Mouse (Mus musculus) urinary bladder, postnatal 14 days (tissue): Measurements from ENCODE around the gene Hsd17b1.
A peak's percentile ranks its signal among the peaks of the same experiment; 100 is the strongest.

Experiments
- DNase-seq: peaks from one replicate; pipeline ENCODE4 v3.0.0; 2021; ENCODE audit warnings: low spot score

Hsd17b1 gene

DNA sequence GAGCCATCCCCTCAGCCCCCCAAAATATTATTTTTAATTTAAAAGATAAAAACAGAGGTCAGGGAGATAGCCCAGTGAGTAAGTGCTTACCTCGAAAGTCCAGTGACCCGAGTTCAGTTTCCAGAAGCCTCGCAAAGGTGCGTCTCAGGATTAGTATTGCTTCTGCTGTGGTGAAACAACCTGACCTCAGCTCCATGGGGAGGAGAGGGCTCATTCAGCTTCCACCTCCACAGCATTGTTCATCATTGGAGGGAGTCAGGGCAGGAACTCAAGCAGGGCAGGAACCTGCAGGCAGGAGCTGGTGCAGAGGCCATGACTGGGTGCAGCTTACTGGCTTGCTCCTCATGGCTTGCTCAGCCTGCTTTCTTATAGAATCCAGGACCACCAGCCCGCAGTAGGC, 17.2 kb upstream of the Hsd17b1 start:
- DNase-seq: no peak

- peak; percentile 64 for DNase-seq
Observed at GRCm38 (mm10) chr11:101062165-101062884, 15.9 kb upstream of the Hsd17b1 start.

DNA sequence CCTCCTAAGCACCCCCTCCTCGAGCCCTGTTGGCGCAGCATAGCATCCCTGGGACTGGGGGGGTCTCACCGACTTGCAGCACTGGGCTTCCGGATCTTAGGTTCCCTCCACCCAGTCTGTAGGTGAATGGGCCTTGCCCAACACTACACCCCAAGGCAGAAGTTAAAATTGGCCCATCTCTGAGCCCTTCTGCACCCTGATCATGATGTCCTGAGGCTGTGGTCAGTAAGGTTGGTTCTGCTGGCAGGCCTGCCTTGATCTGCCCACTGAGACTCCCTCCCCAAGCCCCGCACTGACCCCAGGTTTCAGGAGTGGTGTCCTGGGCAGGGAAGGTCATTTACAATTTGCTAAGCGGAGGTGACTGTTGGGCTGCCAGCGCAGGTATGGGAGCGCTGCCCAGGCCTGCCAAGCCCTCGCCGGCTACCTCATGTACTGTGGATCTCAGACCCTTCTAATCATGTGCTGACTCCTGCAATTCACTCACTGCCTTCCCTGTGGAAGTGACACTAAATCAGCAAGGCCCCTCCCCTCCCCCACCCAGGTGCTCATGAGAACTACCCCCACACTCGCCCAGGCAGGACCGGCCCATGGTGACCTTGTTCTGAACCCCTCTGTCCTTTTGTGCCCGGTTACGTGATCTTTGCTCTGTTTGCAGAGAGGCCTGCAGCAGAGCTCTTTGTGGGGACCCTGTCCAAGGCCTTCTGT, 15.1 kb upstream of the Hsd17b1 start:
- no peak for DNase-seq

- peak; percentile 73 for DNase-seq
Observed at GRCm38 (mm10) chr11:101063676-101064327, 14.4 kb upstream of the Hsd17b1 start.

GRCm38 (mm10) chr11:101064462-101064861, 13.7 kb upstream of the Hsd17b1 start:
- DNase-seq: no peak

DNA sequence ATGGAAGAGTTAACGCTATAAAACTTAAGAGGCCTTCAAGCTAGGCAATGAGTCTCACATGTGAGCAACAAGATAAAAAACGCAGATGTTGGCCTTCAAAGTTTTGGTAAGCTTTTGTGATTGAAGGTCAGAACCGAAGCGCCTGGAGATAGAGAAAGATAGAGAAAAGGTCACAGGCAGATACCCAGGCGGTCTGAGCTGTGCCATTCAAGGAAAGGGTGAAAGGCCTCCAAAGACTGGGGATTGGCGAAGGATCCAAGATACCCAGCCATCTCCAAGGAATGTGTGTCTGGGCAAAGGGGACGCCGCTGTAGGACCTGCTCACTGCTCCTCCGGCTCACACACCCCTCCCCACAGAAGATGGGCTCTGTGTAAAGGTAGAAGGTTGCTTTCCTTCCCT, 13.2 kb upstream of the Hsd17b1 start:
- no peak for DNase-seq

DNA sequence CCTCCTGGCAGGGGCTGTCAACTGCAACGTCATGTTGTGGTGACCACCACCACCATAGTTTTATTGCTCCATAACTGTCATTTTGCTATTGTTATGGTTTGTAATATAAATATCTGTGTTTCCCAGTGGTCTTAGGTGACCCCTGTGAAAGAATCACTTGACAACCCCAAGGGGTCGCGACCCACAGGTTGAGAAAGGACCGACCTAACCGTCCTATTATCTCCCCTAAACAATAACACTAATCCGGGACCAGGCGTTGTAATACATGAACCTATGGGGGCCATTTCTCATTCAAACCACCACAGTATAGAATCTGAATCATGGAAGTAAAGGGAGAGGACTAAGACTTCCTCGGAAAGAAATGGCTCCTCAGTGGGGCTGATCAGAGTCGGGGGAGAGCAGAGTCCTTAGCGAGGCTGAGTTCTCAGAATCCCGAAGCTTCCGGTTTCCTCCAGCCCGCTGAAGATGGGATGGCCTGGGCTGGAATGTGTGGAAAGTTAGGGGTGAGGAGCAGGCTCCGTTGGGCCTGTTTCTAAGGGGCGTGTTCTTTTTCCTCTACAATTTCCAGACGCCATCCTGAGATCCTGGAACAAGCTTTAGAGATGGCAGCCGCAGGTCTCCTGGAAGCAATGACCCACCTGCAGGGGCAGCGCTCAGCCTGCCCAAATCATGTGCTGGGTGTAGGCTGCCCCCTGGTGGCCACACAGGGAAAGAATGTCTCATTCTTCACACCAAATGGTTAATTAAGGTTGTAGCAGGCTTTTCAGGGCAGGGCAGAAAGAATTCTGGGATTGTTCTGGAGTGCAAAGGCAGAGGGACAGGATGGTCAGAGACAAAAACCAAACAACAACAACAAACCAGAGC, 11.4 kb upstream of the Hsd17b1 start:
- peak; percentile 86 for DNase-seq

DNA sequence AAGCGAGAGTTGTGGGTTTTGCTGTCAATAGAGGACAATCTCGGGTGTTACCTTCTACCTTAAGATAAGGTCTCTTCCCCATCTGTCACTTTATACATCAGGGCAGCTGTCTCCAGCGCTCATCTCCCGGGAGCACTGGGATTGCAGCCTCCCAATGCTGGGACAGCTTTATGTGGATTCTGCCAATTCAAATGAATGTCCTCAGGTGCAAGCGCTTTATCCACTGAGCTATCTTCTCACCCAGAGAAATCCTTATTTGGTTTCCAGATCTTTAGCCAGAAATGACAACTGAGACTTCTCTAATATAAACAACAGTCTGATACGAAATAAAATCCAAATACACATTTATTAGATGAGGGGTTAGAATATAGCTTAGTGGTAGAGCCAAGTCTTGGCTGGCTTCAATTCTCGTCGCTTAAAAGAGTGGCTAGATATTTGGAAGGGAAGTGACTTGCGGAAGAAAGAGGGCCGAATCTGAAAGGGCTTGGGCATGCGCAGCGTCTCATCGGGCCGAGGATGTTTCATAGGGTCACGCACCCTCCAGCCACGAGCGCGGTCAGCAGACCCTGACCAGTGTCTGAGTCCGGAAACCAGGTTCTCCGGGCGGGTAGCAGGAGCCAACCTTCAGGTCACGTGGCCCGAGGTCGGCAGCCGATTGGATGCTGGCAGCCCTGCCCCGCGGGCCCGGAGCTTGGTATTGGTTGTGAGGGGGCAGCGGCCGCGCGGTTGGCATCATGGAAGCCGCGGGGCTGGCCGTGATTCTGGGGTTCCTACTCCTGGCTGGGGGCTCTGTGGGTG, 8.6 kb upstream of the Hsd17b1 start, which contains the start of gene Naglu:
Gene Naglu, plus strand, starts transcription at position 622 of the 798 bp plus-strand sequence.
- peak; percentile 96 for DNase-seq

- no peak for DNase-seq
Observed at GRCm38 (mm10) chr11:101070189-101070527, 8.1 kb upstream of the Hsd17b1 start.

- no peak for DNase-seq
Observed at GRCm38 (mm10) chr11:101070987-101071386, 7.2 kb upstream of the Hsd17b1 start.

DNA sequence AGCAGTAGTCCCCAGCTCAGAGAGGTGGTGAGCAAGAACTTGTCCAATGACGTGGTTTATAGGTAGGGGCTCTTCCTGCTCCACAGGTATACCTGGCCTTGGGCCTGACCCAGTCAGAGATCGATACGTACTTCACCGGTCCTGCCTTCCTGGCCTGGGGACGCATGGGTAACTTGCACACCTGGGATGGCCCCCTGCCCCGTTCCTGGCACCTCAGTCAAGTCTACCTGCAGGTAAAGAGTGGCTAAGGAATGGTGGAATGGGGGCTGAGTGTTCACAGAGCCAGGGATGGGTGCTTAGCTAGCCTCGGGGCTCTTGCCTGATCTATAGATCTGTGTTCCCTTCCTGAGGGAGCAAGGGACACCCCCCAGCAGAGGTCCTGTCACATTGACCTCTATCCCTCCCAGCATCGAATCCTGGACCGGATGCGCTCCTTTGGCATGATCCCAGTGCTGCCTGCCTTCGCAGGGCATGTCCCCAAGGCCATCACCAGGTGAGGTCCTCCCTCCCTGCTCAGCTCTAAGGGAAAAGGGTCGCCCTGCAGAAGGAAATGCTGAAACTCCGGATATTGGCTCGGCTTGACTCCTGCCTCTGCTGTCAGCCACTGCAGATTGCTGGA, 6.3 kb upstream of the Hsd17b1 start:
- no peak for DNase-seq

- no peak for DNase-seq
Observed at GRCm38 (mm10) chr11:101079746-101080145, 1.5 kb downstream of the Hsd17b1 start.

GRCm38 (mm10) chr11:101080421-101080820, 2.2 kb downstream of the Hsd17b1 start:
- no peak for DNase-seq

GRCm38 (mm10) chr11:101081659-101082058, 3.4 kb downstream of the Hsd17b1 start:
- no peak for DNase-seq

DNA sequence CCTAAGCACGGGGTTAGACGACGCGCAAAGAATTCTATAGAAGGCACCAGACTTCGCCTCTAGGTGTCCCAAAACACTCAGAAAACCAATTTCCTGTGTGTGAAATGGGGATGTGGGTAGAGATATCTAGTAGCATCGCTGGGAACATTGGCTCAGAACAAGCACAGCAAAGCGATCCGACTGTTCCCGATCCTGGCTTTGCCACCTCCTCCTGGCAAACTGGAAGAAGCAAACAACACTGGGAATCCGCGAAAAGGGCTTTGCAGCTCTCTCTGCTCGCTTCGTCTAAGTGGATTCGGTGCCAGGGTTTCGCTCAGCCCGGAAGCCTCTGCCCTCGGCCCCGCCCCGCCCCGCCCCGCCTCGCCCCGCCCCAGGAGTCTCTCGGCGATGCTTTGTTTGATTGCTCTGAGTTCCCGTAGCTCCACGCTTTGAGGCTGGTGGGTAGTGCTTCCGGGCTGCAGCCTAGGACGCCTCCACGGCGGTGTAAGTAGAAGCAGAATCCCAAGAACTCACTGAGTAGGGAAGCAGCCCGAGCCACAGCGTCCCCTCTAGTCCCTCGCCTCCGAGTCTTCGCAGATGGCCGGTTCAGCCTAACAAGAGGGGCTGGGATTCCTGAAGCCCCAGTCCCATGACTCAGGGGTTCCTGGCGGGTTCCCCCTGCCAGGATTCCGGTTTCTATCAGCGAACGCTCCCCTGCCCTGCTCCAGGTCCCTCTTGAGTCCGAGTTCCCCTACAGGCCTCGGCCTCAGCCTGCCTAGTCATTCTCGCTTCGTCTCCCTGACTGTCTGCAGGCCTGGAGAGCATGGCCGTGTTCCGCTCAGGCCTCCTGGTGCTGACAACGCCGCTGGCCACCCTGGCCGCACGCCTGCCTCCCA, 4.2 kb downstream of the Hsd17b1 start, which contains the start of gene Coasy:
Gene Coasy, plus strand, starts transcription at position 358 of the 875 bp plus-strand sequence.
- DNase-seq: peak; percentile 84

- no peak for DNase-seq
Observed at GRCm38 (mm10) chr11:101083083-101083697, 5.0 kb downstream of the Hsd17b1 start.

GRCm38 (mm10) chr11:101084246-101084645, 6.0 kb downstream of the Hsd17b1 start:
- DNase-seq: no peak

DNA sequence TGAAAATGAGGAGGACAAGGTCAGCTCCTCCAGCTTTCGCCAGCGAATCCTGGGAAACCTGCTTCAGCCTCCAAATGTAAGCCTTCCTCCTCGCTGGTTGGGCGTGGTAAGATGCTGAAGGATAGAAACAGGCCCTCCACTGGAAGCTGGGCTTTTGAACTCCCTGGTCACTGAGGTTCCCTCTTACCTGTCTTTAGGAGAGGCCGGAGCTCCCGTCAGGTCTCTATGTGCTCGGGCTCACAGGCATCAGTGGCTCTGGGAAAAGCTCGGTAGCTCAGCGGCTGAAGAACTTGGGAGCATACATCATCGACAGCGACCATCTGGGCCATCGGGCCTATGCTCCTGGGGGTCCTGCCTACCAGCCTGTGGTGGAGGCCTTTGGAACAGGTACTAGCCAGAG, 6.6 kb downstream of the Hsd17b1 start:
- no peak for DNase-seq

DNA sequence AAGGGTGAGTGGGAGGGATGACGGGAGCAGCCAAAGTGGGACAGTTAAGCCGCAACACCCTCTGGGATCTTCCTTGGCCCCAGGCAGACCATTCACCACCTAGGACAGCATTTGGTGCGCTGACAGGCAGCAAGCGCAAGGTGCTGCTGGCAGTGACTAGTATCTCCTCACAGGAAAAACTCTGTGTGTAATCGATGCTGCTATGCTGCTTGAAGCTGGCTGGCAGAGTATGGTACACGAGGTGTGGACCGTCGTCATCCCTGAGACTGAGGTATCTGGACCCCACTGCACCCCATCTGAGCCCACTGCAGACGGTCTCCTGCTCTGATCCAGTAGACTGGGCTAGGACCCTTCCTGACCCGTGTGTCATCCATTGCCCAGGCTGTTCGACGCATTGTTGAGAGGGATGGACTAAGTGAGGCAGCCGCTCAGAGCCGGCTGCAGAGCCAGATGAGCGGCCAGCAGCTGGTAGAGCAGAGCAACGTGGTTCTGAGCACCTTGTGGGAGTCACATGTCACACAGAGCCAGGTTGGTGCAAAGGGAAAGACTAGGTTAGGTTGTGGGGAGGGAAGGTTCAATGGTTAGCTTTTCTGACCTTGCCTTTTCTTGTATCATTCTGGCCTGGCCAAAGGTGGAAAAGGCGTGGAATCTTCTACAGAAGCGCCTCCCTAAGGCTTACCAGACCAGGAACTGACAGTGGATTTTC, 7.6 kb downstream of the Hsd17b1 start:
- no peak for DNase-seq
